Mouse (Mus musculus) forebrain, embryonic 13.5 days (tissue): ENCODE data around the gene Ddx6. TPM values are rescaled to one million over a fixed set of nuclear protein-coding genes. Genes with fewer than 3 reads are reported as not detected.

Experiments
- ATAC-seq: fragments of 200-750 bp; cut with Nextera tagmentation; 2 replicates; pipeline ENCODE4 v1.8.0; 2017
- H3K27ac ChIP-seq: fragments of 300-500 bp; sonication (generic); 2 replicates; pipeline ENCODE4 v1.5.1; 2015; ENCODE audit warnings: inconsistent platforms, mild to moderate bottlenecking, moderate library complexity
- H3K27me3 ChIP-seq: fragments of 300-500 bp; sonication (generic); 2 replicates; pipeline ENCODE4 v1.6.1; 2015; ENCODE audit warnings: mild to moderate bottlenecking, inconsistent platforms
- H3K36me3 ChIP-seq: fragments of 300-500 bp; sonication (generic); 2 replicates; pipeline ENCODE4 v1.6.1; 2015; ENCODE audit warnings: mild to moderate bottlenecking, inconsistent platforms; ENCODE audit not compliant: poor library complexity, severe bottlenecking
- H3K4me1 ChIP-seq: fragments of 300-500 bp; sonication (generic); 2 replicates; pipeline ENCODE4 v1.6.1; 2015; ENCODE audit warnings: inconsistent platforms
- H3K4me2 ChIP-seq: fragments of 300-500 bp; sonication (generic); 2 replicates; pipeline ENCODE4 v1.6.1; 2015; ENCODE audit warnings: inconsistent platforms, mild to moderate bottlenecking, moderate library complexity
- H3K4me3 ChIP-seq: fragments of 300-500 bp; sonication (generic); 2 replicates; pipeline ENCODE4 v1.5.1; 2015; ENCODE audit warnings: mild to moderate bottlenecking, inconsistent platforms
- H3K9ac ChIP-seq: fragments of 300-500 bp; sonication (generic); 2 replicates; pipeline ENCODE4 v1.6.1; 2015; ENCODE audit warnings: mild to moderate bottlenecking, inconsistent platforms
- H3K9me3 ChIP-seq: fragments of 300-500 bp; sonication (generic); replicated peaks from 2 replicates; pipeline ENCODE4 v1.6.1; 2016; ENCODE audit warnings: inconsistent platforms
- WGBS: fragments of 180-500 bp; shearing (Covaris S2); methylation state at CpG from one replicate; pipeline ENCODE4 v1.1.7; 2015; 5-methylcytosine and 5-hydroxymethylcytosine counted together
- polyA plus RNA-seq: library from polyadenylated mRNA; unstranded; fragments of >200 nt; fragmentation: Nextera tagmentation; extraction: Ambion mirVana; gene quantifications from 2 replicates; pipeline ENCODE4 v1.2.1, GENCODE M21; 2015

The Ddx6 gene
- polyA plus RNA-seq, 1 experiment from 2014 or later: 28.1 TPM

DNA sequence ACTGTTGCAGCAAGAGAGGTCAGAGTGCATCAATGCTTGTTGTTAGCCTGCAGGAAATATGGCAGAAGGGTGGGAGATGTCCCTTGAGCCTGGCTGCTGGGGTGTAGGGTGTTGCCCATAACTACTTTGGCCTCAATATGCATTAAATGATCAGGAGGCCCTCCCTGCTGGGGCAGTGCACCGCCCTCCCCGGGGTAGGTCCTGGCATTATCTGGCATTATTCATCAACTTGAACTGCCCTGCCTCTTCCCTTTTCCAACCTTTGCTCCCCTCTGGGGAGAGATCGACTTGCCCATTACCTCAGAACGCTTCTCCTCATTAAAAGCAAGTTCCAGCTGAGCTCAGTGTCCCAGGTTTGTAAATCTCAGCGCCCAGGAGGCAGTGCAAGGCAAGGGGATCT is 74.9 kb downstream of the Ddx6 start:
- Histone ChIP-seq H3K27ac (no peak overlapping the region), H3K27me3 (no peaks in the 10 kb centered on the region), H3K4me2 (no peak overlapping the region), H3K9me3 (no peaks in the 10 kb centered on the region), H3K9ac (no peak overlapping the region), H3K4me1 (no peaks in the 10 kb centered on the region), H3K4me3 (no peak overlapping the region), H3K36me3 (no peaks in the 10 kb centered on the region)
- WGBS: 75% methylated on average over 5 of the region's 5 CpGs
- no peak for ATAC-seq

DNA sequence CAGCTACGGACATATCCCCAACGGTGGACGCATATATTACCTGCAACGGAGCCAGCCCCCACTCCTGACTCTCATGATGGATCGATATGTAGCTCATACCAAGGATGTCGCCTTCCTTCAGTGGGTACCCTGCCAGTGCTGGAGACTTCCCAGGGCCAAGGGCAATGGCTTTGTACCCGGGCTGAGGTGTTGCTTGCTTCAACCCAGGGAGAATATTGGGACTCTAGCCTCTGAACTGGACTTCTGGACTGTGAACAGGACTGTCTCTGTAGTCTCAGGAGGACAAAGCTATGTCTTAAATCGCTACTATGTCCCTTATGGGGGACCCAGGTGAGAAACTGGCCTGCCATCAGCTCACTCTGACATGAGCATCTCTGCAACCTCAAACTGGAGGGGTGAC is 78.4 kb downstream of the Ddx6 start:
- WGBS: 87% methylated on average over 8 of the region's 8 CpGs
- no peak for ATAC-seq
- Histone ChIP-seq H3K4me1 (peaks cover 26% of the 10 kb centered on the region), H3K36me3 (peaks cover 16% of the 10 kb centered on the region), H3K9me3 (no peaks in the 10 kb centered on the region), H3K27me3 (no peaks in the 10 kb centered on the region), H3K4me2 (no peak overlapping the region), H3K27ac (no peak overlapping the region), H3K9ac (no peak overlapping the region), H3K4me3 (no peak overlapping the region)

DNA sequence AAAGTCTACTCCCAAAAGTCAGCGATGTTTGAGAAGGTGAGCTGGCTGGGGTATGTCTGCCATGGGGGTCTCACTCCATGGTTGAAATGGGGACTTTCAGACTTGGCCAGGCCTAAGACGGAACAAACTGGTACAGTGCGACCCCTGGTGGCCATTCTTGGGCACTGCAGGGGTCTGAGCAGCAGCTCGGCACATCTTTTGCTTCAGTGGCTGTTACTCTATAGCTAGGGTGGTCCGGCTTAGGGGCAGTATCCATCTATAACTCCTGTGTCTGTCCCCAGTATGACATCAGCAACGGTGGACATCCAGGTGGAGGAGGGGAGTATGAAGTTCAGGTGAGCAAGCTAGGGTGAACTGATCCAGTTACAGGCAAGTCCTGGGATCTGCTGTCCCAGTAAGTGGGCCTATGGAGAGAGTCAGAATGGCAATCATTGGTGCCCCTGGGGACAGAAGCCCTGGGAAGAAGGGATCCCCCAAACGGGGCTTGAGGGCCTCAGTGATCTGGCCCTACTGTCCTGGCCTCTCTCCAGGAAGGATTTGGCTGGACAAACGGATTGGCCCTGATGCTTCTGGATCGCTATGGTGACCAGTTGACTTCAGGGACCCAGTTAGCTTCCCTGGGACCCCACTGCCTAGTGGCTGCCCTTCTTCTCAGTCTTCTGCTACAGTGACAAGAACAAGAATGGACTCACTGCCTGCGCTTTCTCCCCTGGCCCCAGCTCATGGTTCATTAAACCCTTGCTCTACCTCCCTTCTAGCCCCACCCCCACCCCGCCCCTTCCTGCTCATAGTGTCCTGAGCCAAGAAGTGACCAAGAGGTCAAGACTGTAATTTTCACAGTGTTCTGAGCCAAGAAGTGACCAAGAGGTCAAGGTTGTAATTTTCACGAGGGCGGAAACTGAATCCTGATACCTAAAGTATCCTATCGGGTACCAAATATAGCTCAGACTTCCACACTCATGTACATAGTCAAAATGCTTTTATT is 80.9 kb downstream of the Ddx6 start:
- Histone ChIP-seq H3K27me3 (no peaks in the 10 kb centered on the region), H3K4me3 (no peak overlapping the region), H3K36me3 (peaks cover 32% of the 10 kb centered on the region), H3K27ac (peak overlapping the region; percentile 68), H3K4me2 (no peak overlapping the region), H3K4me1 (peaks cover 26% of the 10 kb centered on the region), H3K9me3 (no peaks in the 10 kb centered on the region), H3K9ac (peak overlapping the region; percentile 23; the same call in 1 of the 2 replicates)
- WGBS: 39% methylated on average over 14 of the region's 14 CpGs
- ATAC-seq: peak; percentile 62

DNA sequence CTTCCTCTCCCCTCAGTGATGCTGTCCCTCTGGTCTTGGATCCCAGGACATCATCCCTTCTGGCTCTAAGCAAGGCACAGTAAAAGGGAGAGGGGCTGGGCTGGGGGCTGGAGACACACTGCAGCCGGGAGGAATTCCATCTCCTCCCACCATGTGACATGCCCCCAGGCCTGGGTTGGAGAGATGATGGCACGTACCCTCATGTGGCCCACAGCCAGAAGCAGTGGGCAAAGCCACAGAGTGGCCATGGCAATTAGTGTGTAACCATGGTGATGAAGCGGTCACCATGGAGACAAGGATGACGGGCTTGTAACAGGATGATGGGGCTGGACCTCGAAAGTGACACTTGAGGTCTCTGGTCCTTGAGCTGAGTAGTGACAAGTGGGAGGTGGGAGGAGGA is 81.9 kb downstream of the Ddx6 start:
- Histone ChIP-seq H3K27me3 (no peaks in the 10 kb centered on the region), H3K9me3 (no peaks in the 10 kb centered on the region), H3K4me1 (peaks cover 34% of the 10 kb centered on the region), H3K27ac (peak overlapping the region; percentile 68), H3K9ac (no peak overlapping the region), H3K4me2 (no peak overlapping the region), H3K36me3 (peaks cover 39% of the 10 kb centered on the region), H3K4me3 (no peak overlapping the region)
- peak; percentile 53 for ATAC-seq
- 32% methylated on average over 5 of the region's 5 CpGs for WGBS

DNA sequence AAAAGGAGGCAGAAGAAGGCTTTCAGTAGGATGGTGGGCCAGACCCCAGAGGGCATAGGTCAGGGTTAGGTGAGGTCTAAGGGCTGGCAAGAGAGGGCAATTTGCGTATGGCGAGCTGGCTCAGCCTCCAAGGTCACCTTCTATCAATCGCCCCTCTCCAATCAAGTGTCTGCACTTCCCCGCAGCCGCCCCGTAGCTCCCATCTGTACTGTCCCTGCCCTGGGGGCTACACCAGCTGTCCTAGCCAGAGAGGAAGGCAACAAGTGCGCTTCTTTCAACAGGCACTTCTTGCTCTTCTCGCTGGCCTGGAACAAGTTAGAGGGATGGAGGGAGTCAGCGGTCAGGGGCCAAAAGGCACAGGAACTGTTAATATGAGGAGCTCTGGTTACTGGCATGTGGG is 83.3 kb downstream of the Ddx6 start:
- Histone ChIP-seq H3K9ac (no peak overlapping the region; the same call in 1 of the 2 replicates), H3K9me3 (no peaks in the 10 kb centered on the region), H3K4me3 (no peak overlapping the region), H3K27ac (peak overlapping the region; percentile 68), H3K27me3 (no peaks in the 10 kb centered on the region), H3K36me3 (peaks cover 52% of the 10 kb centered on the region), H3K4me1 (peaks cover 44% of the 10 kb centered on the region), H3K4me2 (no peak overlapping the region)
- WGBS: 87% methylated on average over 9 of the region's 9 CpGs
- ATAC-seq: no peak

Other genes starting within 250 kb of the Ddx6 start
- 34.9 and 37.9 TPM in 2 replicates for gene Vps11, start 243.2 kb upstream of the Ddx6 start, polyA plus RNA-seq
- gene Hyou1, start 225.4 kb upstream of the Ddx6 start, polyA plus RNA-seq: 22.4 and 26.5 TPM in 2 replicates
- gene Slc37a4, start 208.0 kb upstream of the Ddx6 start, polyA plus RNA-seq: 23.3 and 29.6 TPM in 2 replicates
- 1,416 and 1,661 TPM in 2 replicates for gene Rps25, start 197.8 kb upstream of the Ddx6 start, polyA plus RNA-seq
- 311 and 314 TPM in 2 replicates for gene Trappc4, start 197.3 kb upstream of the Ddx6 start, polyA plus RNA-seq
- gene Ccdc84, start 186.3 kb upstream of the Ddx6 start, polyA plus RNA-seq: 29.1 and 30.3 TPM in 2 replicates
- gene Foxr1, start 163.8 kb upstream of the Ddx6 start, polyA plus RNA-seq: not detected in 2 replicates
- gene Upk2, start 149.9 kb upstream of the Ddx6 start, polyA plus RNA-seq: not detected in 2 replicates
- gene Bcl9l, start 122.1 kb upstream of the Ddx6 start, polyA plus RNA-seq: 8.6 and 9.1 TPM in 2 replicates
- not detected in 2 replicates for gene Cxcr5, start 43.0 kb upstream of the Ddx6 start, polyA plus RNA-seq
- gene Treh, start 68.3 kb downstream of the Ddx6 start, polyA plus RNA-seq: not detected in 2 replicates
- 36.4 and 40.9 TPM in 2 replicates for gene Phldb1, start 130.3 kb downstream of the Ddx6 start, polyA plus RNA-seq
- 132 and 137 TPM in 2 replicates for gene Arcn1, start 163.0 kb downstream of the Ddx6 start, polyA plus RNA-seq
- gene Ift46, start 163.0 kb downstream of the Ddx6 start, polyA plus RNA-seq: 154 and 164 TPM in 2 replicates
- gene Tmem25, start 194.4 kb downstream of the Ddx6 start, polyA plus RNA-seq: 3.9 and 4.8 TPM in 2 replicates
- 0.60 TPM in 1 of 2 replicates, not detected in the other for gene Ttc36, start 198.2 kb downstream of the Ddx6 start, polyA plus RNA-seq